Mouse (Mus musculus): Measurements from ENCODE around the gene Dnah17.
A peak's percentile ranks its signal among the peaks of the same experiment; 100 is the strongest.

Gene Dnah17

DNA sequence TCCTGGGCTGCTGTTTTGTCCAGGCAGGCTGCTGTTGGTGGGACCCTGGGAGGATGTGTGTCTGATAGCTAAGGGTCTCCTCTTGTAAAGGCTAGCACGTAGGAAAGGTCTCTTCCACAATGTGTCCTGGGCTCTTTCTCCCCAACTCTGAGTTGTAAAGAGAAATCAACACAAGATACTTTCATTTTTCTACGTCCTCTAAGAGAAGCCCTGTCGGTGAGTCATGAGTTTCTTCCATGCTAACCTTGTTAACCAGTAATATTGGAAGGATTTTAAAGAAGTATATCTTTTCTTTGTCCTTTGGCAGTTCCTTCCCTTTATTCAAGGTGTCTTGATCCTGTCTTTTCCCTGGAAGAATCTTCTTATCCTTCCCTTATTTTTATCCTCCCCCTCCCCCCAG is 134.8 kb downstream of the Dnah17 start:
- no peak for DNase-seq (ENCODE audit: low read depth, low spot score)

DNA sequence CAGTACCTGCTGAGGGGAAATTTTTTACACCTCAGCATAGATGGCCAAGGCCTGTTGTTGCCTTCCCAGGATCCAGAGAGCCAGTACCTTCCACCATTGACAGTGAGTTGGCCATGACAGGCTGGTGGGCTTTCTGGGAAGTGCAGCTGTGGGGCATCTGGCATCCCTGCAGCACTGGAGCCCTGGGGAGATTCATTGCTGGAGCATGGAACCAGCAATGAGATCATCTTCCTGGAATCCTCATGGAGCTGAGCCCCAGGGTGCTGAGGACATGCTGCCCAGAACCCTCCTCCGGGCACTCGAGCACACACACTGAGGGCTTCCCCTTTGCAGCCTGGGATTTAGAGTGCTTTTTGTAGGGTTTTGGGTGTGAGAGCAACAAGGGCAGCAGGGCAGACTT is 135.2 kb downstream of the Dnah17 start:
- no peak for DNase-seq (ENCODE audit: low read depth, low spot score)

DNA sequence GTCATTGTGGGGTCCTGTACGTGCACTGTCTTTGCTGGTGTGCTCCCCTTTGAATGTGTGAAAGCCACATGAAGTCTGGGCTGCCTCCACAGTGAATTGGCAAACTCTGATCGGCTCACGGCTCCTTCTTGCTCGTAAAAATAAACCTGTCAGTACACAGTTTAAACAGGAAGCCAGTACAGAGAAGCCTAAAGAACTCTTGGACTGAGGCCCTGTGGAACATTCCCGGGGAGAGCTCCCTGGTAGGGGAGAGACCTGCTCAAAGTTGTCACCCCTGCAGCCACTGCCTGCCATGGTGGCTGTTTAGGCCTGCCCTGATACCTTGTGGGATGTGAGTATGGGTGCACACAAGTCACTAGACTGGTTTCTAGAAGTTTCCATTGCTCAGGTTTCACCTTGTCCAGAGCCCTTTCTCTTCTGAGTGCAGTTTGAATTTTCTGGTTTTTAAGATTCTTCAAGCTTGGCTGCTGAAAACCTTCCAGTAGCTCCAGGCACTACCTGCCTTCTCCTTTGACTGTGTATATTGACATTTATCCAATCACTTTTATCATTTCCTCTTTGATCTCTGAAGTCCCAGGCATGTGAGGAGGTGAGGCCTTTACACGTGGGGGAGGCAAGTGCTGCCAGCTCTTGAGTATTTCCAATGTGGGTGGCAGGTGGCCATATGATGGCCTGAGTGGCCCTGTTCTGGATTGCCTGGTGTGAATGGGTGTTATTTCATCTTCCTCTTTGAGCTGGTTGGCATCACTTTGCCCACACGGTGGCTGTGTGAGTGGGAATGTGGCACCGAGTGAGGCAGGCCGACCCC is 136.0 kb downstream of the Dnah17 start:
- peak; percentile 34 for DNase-seq (ENCODE audit: low read depth, low spot score)

DNA sequence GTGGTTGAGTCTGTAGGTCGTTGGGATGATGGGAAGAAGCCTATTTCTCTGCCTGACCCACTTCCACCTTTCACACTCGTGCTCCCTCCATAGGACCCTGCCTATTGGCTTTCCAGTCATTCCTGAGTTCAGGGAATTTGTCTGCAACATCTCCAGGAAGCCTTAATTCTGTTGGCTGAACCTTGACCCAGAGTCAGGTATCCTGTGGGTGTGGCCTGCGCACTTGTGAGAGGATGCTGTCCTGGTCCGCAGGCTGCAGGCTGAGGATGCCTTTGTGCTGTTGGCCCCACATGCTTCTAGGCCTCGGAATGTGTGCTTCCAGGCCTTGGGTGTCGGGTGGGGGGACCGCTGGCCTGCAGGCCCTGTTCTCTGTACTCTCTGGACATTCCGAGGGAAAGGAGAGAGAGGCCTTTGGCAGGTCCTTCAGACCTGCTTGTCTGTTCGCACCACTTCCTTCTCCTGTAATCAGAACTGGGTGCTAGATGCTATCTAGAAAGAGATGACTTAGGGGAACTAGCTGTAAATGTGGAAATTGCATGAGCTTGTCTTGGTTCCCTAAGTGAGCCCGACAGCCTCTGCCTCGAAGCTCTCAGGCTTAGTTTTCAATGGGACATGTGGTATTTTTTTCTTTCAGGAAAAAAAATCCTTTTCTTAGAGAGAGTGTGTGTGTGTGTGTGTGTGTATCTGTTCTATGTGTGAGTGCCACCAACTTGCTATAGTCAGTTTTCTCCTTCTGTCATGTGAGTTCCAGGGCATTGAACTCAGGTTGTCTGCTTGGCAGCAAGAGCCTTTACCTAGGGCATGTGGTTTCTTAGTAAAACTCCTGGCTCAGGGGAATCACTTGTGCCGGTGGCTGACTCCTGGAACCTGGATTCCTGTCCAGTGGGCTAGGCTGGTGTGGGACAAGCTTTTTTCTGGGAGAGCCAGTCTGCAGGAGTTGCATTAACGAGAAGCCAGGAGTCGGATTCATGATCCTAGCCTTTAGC is 137.0 kb downstream of the Dnah17 start:
- DNase-seq (ENCODE audit: low read depth, low spot score), result no peak

DNA sequence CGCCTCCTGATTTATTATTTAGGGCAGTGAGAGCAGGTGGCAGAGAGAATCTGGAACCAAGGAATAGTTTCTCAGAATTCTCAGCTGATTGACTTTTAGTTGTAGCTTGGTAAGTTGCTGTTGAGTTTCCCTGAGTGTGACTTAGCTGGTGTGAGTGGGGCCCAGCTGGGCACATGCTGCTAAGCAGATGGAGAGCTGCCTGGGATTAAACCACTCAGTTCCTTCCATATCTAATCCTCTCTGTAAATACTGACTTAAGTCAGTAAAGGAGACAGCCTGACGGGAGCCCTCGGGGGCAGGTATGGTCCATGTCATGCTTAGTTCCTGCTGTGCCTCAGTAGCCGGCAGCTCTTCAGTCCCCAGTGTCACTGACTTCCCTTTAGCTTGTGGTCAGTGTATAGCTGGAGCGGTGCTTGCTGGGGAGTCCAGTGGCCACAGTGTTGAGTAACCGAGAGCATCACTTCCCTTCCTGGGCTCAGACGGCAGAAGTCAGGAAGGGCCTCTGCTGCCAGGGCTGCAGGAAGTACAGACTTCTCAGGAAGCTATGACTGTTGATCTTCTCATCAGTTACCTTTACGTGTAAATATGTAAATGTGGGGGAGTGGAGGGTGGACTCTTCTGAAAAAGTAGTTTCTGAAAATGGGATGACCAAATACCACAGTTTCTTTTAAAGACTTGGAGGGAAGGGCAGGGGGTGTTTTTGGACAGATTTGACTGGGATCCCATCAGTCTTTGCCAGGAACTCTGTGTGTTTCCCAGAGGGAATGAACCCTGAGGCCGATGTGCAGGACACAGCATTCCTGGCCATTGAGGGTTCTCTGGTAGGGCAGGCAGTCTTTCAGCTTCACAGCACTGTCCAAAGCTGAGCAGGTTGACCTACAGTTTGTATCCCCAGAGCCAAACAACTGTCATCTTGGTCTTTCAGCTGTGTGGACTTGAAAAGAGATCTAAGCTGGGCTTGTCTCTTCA is 138.6 kb downstream of the Dnah17 start:
- DNase-seq (ENCODE audit: low read depth, low spot score), result peak; percentile 55

DNA sequence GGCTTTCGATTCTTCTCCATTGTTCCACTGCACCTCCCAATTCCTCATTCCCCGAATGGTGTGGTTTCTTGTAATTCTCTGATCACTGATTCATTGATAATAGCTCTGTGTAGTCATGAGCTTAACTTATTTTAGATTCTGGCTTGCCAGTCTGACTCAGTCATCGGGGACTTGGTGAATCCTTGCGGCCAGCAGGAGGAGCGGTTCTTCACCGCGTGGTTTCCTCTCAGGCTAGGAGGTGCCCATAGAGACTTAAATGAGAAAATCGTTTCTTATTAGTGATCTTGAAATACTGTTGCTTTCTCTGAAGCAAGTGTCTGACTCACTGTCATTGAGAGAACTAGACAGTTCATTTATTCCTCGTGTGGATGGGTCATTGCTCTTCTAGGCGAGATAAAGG is 140.5 kb downstream of the Dnah17 start:
- DNase-seq (ENCODE audit: low read depth, low spot score), result peak; percentile 73

DNA sequence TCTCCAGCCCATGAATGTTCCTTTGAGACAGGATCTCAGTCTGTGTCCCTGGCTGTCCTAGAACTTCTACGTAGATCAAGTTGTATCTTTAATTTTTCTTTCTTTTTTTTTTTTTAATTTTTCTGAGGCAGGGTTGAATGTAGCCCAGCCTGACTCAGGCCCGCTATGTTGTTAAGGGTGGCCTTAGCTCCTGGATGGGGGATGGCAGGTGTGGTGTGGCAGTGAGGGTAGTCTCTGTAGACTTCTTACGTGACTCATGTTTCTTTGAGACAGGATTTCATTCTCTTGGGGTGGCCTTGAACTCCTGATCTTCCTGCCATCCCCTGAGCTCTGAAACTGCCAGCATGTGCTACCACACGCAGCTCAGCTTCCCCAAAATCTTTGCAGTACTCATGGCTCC is 141.2 kb downstream of the Dnah17 start:
- no peak for DNase-seq (ENCODE audit: low read depth, low spot score)

DNA sequence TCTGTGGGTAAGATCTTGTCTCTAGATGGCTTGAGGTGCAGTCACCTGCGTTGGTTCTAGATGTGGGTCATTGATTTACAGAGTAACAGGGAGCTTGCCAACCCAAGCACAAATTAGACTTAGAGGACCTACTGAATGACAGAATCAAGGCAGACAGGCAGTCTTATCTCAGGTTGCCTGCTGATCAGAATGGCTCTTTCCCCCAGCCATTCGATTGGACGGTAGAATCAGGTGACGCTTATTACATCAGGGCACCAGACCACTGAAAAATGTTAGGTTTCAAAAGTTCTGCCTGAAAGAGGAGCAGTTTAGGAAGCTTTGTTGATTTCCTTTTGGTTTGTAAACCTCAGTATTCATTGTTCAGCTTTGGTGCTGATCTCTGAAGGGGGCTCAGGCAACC is 142.5 kb downstream of the Dnah17 start:
- no peak for DNase-seq (ENCODE audit: low read depth, low spot score)

DNA sequence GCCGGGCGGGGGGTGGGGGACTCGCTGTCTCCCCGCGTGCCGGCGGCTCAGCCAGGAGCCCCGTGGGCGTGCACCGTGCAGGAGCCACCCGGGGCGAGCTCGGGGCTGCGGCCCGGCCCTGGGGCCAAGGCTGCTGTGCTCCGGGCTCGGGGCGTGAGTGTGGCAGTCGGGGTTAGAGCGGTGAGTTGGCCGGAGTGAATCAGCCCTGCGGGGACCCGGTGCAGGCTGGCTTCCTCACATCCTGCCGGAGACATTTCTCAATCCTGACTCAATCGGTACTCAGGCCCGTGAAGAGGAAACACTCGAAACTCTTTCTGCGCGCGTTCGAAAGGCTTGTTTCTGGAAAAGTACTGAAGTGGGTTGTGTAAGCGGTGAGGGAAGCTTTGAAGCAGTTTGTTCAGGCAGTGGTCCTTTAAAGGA is 143.4 kb downstream of the Dnah17 start:
- no peak for DNase-seq (ENCODE audit: low read depth, low spot score)

DNA sequence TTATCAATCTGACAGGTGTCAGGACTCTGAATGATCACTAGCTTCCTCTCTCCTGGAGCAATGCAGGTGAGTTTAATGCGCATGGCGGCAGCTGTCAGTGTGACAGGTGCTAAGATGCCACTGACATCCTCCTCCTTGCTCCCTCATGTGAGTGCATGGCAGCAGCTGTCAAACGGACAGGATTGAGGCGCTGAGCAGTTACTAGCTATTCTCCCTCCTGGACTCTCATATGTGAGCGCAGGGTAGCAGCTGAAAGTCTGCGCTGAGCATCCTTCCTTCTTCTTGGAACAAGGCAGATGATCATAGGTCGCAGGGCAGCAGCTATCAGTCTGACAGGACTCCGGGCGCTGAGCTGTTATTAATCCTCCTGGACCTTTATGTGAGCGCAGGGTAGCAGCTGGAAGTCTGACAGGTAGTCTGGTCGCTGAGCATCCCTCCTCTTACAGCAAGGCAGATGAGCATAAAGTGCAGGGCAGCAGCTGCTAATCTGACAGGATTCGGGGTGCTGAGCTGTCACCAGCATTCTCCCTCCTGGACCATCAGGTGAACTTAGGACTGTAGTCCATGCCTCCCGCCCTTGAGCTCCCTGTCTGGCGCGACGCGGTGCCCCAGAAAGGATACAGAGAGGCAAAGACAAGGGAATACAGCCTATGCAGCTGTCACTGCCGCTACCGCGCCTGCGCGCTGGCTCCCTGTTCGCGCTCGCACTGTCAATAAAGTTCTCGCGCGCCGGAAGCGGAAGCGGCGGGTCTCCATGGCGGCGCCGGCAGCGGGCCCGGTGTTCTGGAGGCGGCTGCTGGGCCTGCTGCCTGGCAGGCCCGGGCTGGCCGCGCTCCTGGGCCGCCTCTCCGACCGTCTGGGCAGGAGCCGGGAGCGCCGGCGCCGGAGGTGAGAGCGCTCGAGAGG is 144.1 kb downstream of the Dnah17 start, which contains the start of gene Pgs1:
Pgs1 (plus strand) TSS at position 167 of the 906 bp plus-strand sequence.
- DNase-seq (ENCODE audit: low read depth, low spot score), result peak; percentile 95

DNA sequence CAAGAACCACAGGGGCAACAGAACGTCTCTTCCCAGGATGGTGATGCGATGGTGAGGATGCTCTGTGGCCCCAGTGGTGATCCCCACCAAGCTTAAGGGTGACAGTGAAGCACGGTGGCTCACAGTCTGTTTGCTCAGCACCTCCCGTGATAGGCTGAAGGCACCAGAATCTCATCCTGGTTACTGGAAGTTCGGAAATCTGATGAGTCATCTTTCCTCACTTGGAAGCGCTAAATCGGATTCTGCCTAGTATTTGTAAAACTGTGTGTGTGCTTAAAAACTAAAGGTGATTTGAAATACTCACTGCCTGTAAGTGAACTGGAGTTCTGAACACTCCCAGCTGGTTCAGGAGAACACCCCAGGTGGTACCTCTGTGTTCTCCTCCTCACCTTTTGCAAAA is 146.7 kb downstream of the Dnah17 start:
- no peak for DNase-seq (ENCODE audit: low read depth, low spot score)

DNA sequence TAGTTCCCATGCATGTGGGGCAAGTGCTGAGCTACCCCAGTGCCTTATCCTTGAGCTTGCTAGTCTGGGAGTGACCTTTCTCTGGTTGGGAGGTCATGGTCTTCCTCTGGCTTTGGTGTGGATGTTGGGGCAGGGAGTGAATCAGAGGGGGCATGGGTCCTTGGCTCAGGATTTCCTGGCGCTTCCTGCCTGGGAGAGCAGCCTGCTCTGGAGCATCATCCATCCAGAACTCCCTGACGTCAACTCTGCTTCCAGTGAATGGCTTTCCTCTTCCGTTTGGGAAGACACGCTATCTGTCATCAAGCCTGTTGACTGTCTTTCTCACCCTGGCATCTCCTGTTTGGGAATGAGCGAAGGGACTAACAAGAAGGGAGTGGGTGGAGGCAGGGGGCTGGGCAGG is 148.0 kb downstream of the Dnah17 start:
- no peak for DNase-seq (ENCODE audit: low read depth, low spot score)

DNA sequence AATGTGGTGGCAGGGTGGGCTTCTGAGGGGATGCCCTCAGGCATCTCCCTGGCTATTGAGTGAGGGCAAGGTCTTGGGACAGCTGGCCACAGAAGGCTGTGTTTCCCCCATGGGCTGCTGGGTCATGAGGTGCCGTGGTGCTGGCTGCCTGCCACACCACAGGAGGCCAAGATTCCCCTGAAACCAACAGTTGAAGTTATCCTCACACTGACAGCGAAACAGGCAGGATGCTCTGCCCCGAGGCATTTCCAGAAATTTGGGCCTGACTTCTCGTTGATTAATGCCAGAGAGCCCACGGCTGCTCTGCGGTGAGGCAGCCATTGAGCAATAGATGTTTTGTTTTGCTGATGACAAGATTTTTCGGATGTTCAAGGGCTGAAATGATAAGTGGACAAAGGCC is 151.0 kb downstream of the Dnah17 start:
- DNase-seq (ENCODE audit: low read depth, low spot score), result no peak

DNA sequence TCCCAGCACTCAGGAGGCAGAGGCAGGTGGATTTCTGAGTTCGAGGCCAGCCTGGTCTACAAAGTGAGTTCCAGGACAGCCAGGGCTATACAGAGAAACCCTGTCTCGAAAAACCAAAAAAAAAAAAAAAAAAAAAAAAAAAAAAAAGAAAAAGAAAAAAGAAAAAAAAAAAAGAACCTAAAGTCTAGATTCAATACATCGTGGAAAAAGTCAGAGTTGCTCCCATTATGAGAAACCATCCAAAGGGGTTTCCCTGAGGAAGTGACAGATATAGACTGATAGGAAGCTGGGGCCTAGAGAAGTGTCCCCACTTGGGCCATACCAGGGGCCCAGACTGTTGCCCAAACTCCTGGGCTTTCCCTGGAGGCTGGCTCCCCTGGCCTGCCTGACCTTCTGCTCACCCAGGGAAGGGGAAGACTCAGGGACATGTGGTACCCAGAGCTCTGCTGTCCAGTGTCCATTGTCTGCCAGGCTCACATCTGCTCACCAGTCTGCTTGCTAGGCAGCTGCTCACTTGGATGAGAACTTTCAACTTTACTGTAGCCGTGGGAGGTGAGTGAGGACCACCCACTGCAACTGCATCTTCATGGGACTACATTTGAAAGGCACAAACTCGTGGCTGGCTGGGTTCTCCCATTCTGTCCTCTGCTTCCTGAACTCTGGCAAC is 152.6 kb downstream of the Dnah17 start:
- DNase-seq (ENCODE audit: low read depth, low spot score), result no peak

DNA sequence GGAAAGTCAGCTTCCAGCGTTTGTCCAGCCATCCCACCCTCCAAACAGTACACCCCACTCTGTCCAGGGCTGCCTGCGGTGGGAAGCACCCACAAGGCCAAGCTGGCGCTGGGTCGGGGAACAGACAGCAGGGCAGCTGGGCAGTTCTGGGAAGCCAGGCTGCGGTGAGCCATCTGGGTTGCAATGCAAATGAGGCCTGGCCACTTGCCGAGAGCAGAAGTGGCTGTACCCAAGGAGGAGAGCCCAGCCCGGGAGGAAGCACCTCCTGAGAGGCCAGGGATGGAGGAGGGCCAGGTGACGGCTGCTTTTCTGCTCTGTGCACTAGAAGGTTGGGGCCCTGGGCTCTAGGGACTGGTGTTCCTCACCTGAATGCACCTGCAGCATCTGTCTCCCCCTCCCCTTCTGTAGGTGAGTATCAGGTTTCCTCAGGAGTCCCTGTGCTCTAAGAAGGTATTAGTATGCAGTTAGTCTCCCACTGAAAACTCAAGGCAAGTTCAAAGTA is 154.3 kb downstream of the Dnah17 start:
- no peak for DNase-seq (ENCODE audit: low read depth, low spot score)

DNA sequence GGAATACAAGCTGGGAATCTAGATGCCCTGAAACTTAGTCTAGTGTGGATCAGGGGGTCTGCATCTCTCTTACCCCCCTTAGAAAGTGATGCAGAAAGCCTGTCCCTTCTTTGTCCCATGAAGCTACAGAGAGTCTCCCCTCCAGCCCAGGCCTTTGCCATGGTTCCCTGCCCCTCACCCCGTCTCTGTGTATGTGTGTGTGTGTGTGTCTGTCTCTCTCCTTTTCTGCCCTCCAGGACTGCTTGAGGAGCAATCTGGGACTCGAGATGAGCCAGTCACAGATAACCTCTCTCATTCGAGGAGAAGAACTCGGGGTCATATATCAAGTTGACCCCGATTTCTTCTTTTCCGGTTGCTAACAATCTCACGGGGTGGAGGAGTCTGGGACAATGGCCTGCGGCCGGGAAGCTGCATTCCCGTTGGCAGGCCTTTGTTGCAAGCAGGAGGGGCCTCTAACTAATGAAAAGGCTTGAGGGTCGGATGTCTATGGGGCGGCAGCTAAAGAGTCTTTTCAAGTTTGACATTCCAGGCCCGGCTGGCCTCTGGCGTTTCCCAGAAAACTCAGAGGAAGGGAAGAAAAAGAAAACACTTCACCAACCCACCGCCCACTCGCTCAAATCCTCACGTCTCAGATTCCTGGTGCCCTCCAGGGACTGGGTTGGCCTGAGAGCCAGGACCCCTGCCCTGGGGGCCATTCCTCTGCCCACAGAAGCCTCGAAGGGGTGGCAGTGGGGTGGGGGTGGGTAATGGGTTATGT is 155.0 kb downstream of the Dnah17 start:
- no peak for DNase-seq (ENCODE audit: low read depth, low spot score)

DNA sequence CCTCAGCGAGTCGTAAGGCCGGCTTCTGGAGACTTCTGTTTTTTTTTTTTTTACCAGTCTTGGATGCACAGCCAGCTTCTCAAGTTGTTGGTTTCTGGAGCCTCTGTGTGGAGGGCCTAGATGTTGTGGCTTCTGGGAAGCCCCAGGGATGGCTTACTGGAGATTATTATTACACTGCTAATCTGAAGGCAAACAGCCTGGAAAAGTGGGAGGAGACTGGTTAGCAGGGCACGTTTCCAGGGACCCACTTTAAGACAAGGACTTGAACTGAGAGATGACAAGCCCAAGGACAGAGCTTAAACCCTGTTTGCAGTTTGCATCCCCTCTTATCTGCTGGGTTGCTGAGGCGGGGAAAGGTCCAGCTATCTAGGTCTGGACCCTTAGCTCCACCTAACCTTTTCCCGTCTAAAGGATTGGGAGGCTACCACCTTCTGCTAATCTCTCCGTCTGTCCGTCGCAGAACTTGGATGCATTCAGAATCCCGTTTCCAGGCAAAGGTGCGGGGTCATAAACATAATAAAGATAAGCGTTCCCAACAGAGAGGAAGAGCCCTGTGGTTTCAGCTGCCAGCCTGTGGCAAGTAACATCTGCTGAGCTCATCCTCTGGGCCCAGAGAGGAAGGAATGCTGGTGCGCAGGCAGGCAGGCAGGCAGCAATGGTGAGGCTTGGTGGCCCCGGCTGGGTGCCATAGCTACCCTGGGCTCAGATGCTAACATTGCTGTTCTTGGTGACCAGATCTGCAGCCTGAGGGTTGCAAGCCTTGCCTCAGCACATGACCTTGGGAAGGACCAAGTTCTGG is 155.9 kb downstream of the Dnah17 start:
- DNase-seq (ENCODE audit: low read depth, low spot score), result no peak

DNA sequence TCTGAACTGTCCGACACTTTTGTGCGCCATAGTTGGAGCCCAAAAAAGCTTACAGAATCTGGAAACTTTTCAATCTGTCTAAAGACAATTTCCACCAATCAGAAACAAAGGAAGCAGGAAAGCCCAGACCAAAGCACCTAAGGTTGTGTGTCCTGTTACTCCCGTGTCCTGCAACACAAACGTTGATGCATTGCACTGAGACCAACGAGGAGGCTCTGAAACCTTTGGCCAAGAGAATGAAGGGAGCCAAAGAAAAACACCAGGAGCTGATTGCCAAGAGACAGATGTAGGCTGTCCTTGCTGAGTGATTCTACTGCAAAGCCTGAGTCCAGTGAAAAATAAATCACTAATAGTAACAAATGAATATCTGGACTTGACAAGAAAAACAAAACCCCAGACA is 156.9 kb downstream of the Dnah17 start:
- no peak for DNase-seq (ENCODE audit: low read depth, low spot score)
